Mouse (Mus musculus): ENCODE data around the gene Hmox2. TPM values are rescaled to one million over a fixed set of nuclear protein-coding genes. Genes with fewer than 3 reads are reported as not detected.

Hmox2 gene
- total and polyA plus RNA-seq, 2 experiments from 2014 or later: 36.0 to 101 TPM

- no peak for ATAC-seq
- no peak for DNase-seq (ENCODE audit: low spot score)
- WGBS: 75% methylated on average over 4 of the region's 4 CpGs
- Histone ChIP-seq H3K27me3 (ENCODE audit: insufficient read depth, low read length) (no peaks in the 10 kb centered on the region), H3K27ac (no peak overlapping the region), H3K9me3 (ENCODE audit: low read length) (no peaks in the 10 kb centered on the region), H3K9ac (replicated peaks; ENCODE audit: low read length) (no peak overlapping the region), H3K4me2 (ENCODE audit: low read depth, low read length) (no peak overlapping the region), H3K4me3 (ENCODE audit: low read length) (no peak overlapping the region), H3K4me1 (ENCODE audit: insufficient read depth, low read length) (no peaks in the 10 kb centered on the region), H3K36me3 (ENCODE audit: insufficient read depth, low read length) (no peaks in the 10 kb centered on the region)
- TF ChIP-seq CTCF (IDR thresholded peaks at IDR 0.05; ENCODE audit: low read depth): no peak
Measured at GRCm38 (mm10) chr16:4725266-4725665, 895 bp upstream of the Hmox2 start.

GRCm38 (mm10) chr16:4726528-4727128, 467 bp downstream of the Hmox2 start:
- DNase-seq (ENCODE audit: low spot score) (no peak), ATAC-seq (no peak; the same call in 1 of the 2 replicates)
- H3K4me2 ChIP-seq (ENCODE audit: low read depth, low read length): peak overlapping the region; percentile 87

GRCm38 (mm10) chr16:4727526-4727925, 1.4 kb downstream of the Hmox2 start:
- no peak overlapping the region; the same call in 1 of the 2 replicates for H3K4me3 ChIP-seq (ENCODE audit: low read length)
- DNase-seq (ENCODE audit: low spot score): no peak
- H3K9me3 ChIP-seq (ENCODE audit: low read length): no peaks in the 10 kb centered on the region
- H3K9ac ChIP-seq (replicated peaks; ENCODE audit: low read length): no peak overlapping the region
- H3K4me1 ChIP-seq (ENCODE audit: insufficient read depth, low read length): no peaks in the 10 kb centered on the region
- 95% methylated on average over 1 of the region's 1 CpGs for WGBS
- no peak overlapping the region for H3K27ac ChIP-seq
- peak overlapping the region; percentile 87 for H3K4me2 ChIP-seq (ENCODE audit: low read depth, low read length)
- no peaks in the 10 kb centered on the region for H3K27me3 ChIP-seq (ENCODE audit: insufficient read depth, low read length)
- no peak for TF ChIP-seq CTCF (IDR thresholded peaks at IDR 0.05; ENCODE audit: low read depth)
- no peaks in the 10 kb centered on the region for H3K36me3 ChIP-seq (ENCODE audit: insufficient read depth, low read length)
- no peak for ATAC-seq

More at GRCm38 (mm10) chr16:4726528-4727128, 467 bp downstream of the Hmox2 start:
- Histone ChIP-seq H3K36me3 (ENCODE audit: insufficient read depth, low read length) (no peaks in the 10 kb centered on the region), H3K27ac (peak overlapping the region; percentile 74), H3K9ac (replicated peaks; ENCODE audit: low read length) (peak overlapping the region; percentile 88), H3K27me3 (ENCODE audit: insufficient read depth, low read length) (no peaks in the 10 kb centered on the region), H3K4me3 (ENCODE audit: low read length) (peak overlapping the region; percentile 91), H3K4me1 (ENCODE audit: insufficient read depth, low read length) (no peaks in the 10 kb centered on the region), H3K9me3 (ENCODE audit: low read length) (no peaks in the 10 kb centered on the region)
- WGBS: under 1% methylated on average over 39 of the region's 40 CpGs
- no peak for TF ChIP-seq CTCF (IDR thresholded peaks at IDR 0.05; ENCODE audit: low read depth)

- Histone ChIP-seq H3K27me3 (ENCODE audit: insufficient read depth, low read length) (no peaks in the 10 kb centered on the region), H3K36me3 (ENCODE audit: insufficient read depth, low read length) (no peaks in the 10 kb centered on the region), H3K4me3 (ENCODE audit: low read length) (no peak overlapping the region), H3K4me1 (ENCODE audit: insufficient read depth, low read length) (no peaks in the 10 kb centered on the region), H3K4me2 (ENCODE audit: low read depth, low read length) (no peak overlapping the region), H3K9me3 (ENCODE audit: low read length) (no peaks in the 10 kb centered on the region), H3K9ac (replicated peaks; ENCODE audit: low read length) (no peak overlapping the region), H3K27ac (no peak overlapping the region)
- TF ChIP-seq CTCF (IDR thresholded peaks at IDR 0.05; ENCODE audit: low read depth): no peak
- WGBS: 71% methylated on average over 1 of the region's 1 CpGs
- DNase-seq (ENCODE audit: low spot score) (no peak), ATAC-seq (no peak)
Measured at GRCm38 (mm10) chr16:4727963-4728362, 1.8 kb downstream of the Hmox2 start.

GRCm38 (mm10) chr16:4730776-4731358, 4.7 kb downstream of the Hmox2 start:
- Histone ChIP-seq H3K9me3 (ENCODE audit: low read length) (no peaks in the 10 kb centered on the region), H3K9ac (replicated peaks; ENCODE audit: low read length) (no peak overlapping the region), H3K4me1 (ENCODE audit: insufficient read depth, low read length) (no peaks in the 10 kb centered on the region), H3K27me3 (ENCODE audit: insufficient read depth, low read length) (no peaks in the 10 kb centered on the region), H3K4me3 (ENCODE audit: low read length) (no peak overlapping the region), H3K4me2 (ENCODE audit: low read depth, low read length) (no peak overlapping the region), H3K27ac (no peak overlapping the region), H3K36me3 (ENCODE audit: insufficient read depth, low read length) (no peaks in the 10 kb centered on the region)
- WGBS: 57% methylated on average over 3 of the region's 3 CpGs
- no peak for TF ChIP-seq CTCF (IDR thresholded peaks at IDR 0.05; ENCODE audit: low read depth)
- ATAC-seq (no peak), DNase-seq (ENCODE audit: low spot score) (no peak)

- H3K4me1 ChIP-seq (ENCODE audit: insufficient read depth, low read length): no peaks in the 10 kb centered on the region
- ATAC-seq (no peak), DNase-seq (ENCODE audit: low spot score) (no peak)
- no peak overlapping the region for H3K27ac ChIP-seq
- H3K36me3 ChIP-seq (ENCODE audit: insufficient read depth, low read length): no peaks in the 10 kb centered on the region
- H3K27me3 ChIP-seq (ENCODE audit: insufficient read depth, low read length): no peaks in the 10 kb centered on the region
- H3K4me2 ChIP-seq (ENCODE audit: low read depth, low read length): no peak overlapping the region
- no peak overlapping the region for H3K4me3 ChIP-seq (ENCODE audit: low read length)
- H3K9me3 ChIP-seq (ENCODE audit: low read length): no peaks in the 10 kb centered on the region
- H3K9ac ChIP-seq (replicated peaks; ENCODE audit: low read length): no peak overlapping the region
- 85% methylated on average over 2 of the region's 2 CpGs for WGBS
- TF ChIP-seq CTCF (IDR thresholded peaks at IDR 0.05; ENCODE audit: low read depth): no peak
Measured at GRCm38 (mm10) chr16:4736262-4736661, 10.1 kb downstream of the Hmox2 start.

- no peak for TF ChIP-seq CTCF (IDR thresholded peaks at IDR 0.05; ENCODE audit: low read depth)
- no peaks in the 10 kb centered on the region for H3K36me3 ChIP-seq (ENCODE audit: insufficient read depth, low read length)
- H3K27ac ChIP-seq: no peak overlapping the region
- no peak overlapping the region for H3K4me2 ChIP-seq (ENCODE audit: low read depth, low read length)
- no peak overlapping the region for H3K4me3 ChIP-seq (ENCODE audit: low read length)
- H3K9ac ChIP-seq (replicated peaks; ENCODE audit: low read length): no peak overlapping the region
- 94% methylated on average over 2 of the region's 2 CpGs for WGBS
- 0 out of 2 replicates have a peak, but pooled peaks cover 3% of the 10 kb centered on the region for H3K9me3 ChIP-seq (ENCODE audit: low read length)
- ATAC-seq: no peak
- no peaks in the 10 kb centered on the region for H3K27me3 ChIP-seq (ENCODE audit: insufficient read depth, low read length)
- H3K4me1 ChIP-seq (ENCODE audit: insufficient read depth, low read length): no peaks in the 10 kb centered on the region
- no peak for DNase-seq (ENCODE audit: low spot score)
Measured at GRCm38 (mm10) chr16:4739994-4740393, 13.8 kb downstream of the Hmox2 start.
